Mouse (Mus musculus): ENCODE data around the gene Gsk3a. TPM values are rescaled to one million over a fixed set of nuclear protein-coding genes. Genes with fewer than 3 reads are reported as not detected.

The Gsk3a gene
- polyA plus RNA-seq, 1 experiment: 226 TPM

- H3K4me3 ChIP-seq (replicated peaks; ENCODE audit: insufficient read depth, low read depth, low read length): no peak overlapping the region
- no peak for DNase-seq
- no peaks in the 10 kb centered on the region for H3K27me3 ChIP-seq (ENCODE audit: control insufficient read depth, insufficient read depth, low read length)
- no peaks in the 10 kb centered on the region; the same call in 1 of the 2 replicates for H3K4me1 ChIP-seq (ENCODE audit: control insufficient read depth, insufficient read depth, low read length)
- no peak for TF ChIP-seq POLR2A (IDR thresholded peaks at IDR 0.05; ENCODE audit: borderline replicate concordance, insufficient read depth, low read length)
- TF ChIP-seq CTCF (IDR thresholded peaks at IDR 0.05; ENCODE audit: borderline replicate concordance, insufficient read depth, low read depth, low read length): no peak
- H3K27ac ChIP-seq (ENCODE audit: insufficient read depth, low read length): no peak overlapping the region
- 48% methylated on average over 4 of the region's 4 CpGs for WGBS
Measured at GRCm38 (mm10) chr7:25210482-25210881, 27.2 kb downstream of the Gsk3a start.

DNA sequence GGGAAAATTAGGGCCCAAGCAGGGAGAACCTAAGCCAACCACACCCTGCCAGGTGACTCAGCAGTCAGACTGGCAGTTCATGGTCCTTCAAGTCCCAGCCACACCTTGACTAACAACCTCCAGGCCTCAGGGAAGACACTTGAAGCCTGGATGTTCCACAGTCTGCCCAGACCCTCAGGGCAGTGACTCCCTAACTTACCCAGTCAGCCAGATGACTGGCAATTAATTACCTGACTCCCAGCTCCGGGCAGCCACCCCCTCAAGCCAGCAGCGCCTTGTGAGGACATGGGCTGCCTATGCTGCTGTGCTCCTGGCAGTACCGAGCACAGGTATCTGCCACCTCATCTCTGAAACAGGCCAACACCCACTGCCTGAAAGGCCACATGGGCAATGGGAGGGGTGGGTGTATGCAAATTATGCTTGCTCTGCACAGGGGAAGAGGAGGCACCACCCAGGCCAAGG is 28.5 kb downstream of the Gsk3a start:
- Histone ChIP-seq H3K4me1 (ENCODE audit: control insufficient read depth, insufficient read depth, low read length) (no peaks in the 10 kb centered on the region; the same call in 1 of the 2 replicates), H3K27me3 (ENCODE audit: control insufficient read depth, insufficient read depth, low read length) (no peaks in the 10 kb centered on the region), H3K27ac (ENCODE audit: insufficient read depth, low read length) (no peak overlapping the region), H3K4me3 (replicated peaks; ENCODE audit: insufficient read depth, low read depth, low read length) (no peak overlapping the region)
- 74% methylated on average over 3 of the region's 3 CpGs for WGBS
- no peak for DNase-seq
- TF ChIP-seq CTCF (IDR thresholded peaks at IDR 0.05; ENCODE audit: borderline replicate concordance, insufficient read depth, low read depth, low read length): no peak
- no peak for TF ChIP-seq POLR2A (IDR thresholded peaks at IDR 0.05; ENCODE audit: borderline replicate concordance, insufficient read depth, low read length)

- H3K27me3 ChIP-seq (ENCODE audit: control insufficient read depth, insufficient read depth, low read length): no peaks in the 10 kb centered on the region
- H3K4me3 ChIP-seq (replicated peaks; ENCODE audit: insufficient read depth, low read depth, low read length): no peak overlapping the region
- no peak overlapping the region for H3K27ac ChIP-seq (ENCODE audit: insufficient read depth, low read length)
- peak; percentile 59 to 76 for DNase-seq
- WGBS: 78% methylated on average over 16 of the region's 16 CpGs
- H3K4me1 ChIP-seq (ENCODE audit: control insufficient read depth, insufficient read depth, low read length): no peaks in the 10 kb centered on the region; the same call in 1 of the 2 replicates
- TF ChIP-seq POLR2A (IDR thresholded peaks at IDR 0.05; ENCODE audit: borderline replicate concordance, insufficient read depth, low read length) (no peak), CTCF (IDR thresholded peaks at IDR 0.05; ENCODE audit: borderline replicate concordance, insufficient read depth, low read depth, low read length) (no peak)
Measured at GRCm38 (mm10) chr7:25206094-25206830, 31.4 kb downstream of the Gsk3a start.

- TF ChIP-seq CTCF (IDR thresholded peaks at IDR 0.05; ENCODE audit: borderline replicate concordance, insufficient read depth, low read depth, low read length): no peak
- no peak for DNase-seq
- Histone ChIP-seq H3K4me1 (ENCODE audit: control insufficient read depth, insufficient read depth, low read length) (no peaks in the 10 kb centered on the region; the same call in 1 of the 2 replicates), H3K4me3 (replicated peaks; ENCODE audit: insufficient read depth, low read depth, low read length) (no peak overlapping the region), H3K27me3 (ENCODE audit: control insufficient read depth, insufficient read depth, low read length) (no peaks in the 10 kb centered on the region), H3K27ac (ENCODE audit: insufficient read depth, low read length) (no peak overlapping the region)
- 86% methylated on average over 16 of the region's 16 CpGs for WGBS
Measured at GRCm38 (mm10) chr7:25205355-25206093, 32.1 kb downstream of the Gsk3a start.

DNA sequence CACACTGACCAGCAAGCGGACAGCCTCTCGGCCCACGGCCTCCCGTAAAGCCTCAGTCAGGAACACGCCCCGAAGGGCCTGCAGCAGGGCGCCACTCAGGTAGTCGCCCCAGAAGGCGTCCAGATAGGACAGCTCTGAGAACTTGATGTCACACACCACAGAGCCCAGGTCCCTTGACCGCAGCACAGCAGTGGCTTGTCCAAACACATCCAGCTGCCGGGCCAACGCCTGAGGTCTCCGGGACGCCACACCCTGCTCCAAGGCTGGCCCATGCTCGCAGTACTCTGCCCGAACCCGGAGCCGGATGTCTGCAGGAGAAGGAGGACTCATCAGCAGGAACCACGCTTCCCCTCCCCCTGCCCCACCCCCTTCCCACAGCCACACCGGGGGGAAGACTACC is 34.0 kb downstream of the Gsk3a start:
- TF ChIP-seq CTCF (IDR thresholded peaks at IDR 0.05; ENCODE audit: borderline replicate concordance, insufficient read depth, low read depth, low read length) (no peak), POLR2A (IDR thresholded peaks at IDR 0.05; ENCODE audit: borderline replicate concordance, insufficient read depth, low read length) (no peak)
- no peak overlapping the region for H3K27ac ChIP-seq (ENCODE audit: insufficient read depth, low read length)
- no peaks in the 10 kb centered on the region; the same call in 1 of the 2 replicates for H3K4me1 ChIP-seq (ENCODE audit: control insufficient read depth, insufficient read depth, low read length)
- WGBS: 91% methylated on average over 20 of the region's 20 CpGs
- H3K4me3 ChIP-seq (replicated peaks; ENCODE audit: insufficient read depth, low read depth, low read length): no peak overlapping the region
- DNase-seq: no peak
- no peaks in the 10 kb centered on the region for H3K27me3 ChIP-seq (ENCODE audit: control insufficient read depth, insufficient read depth, low read length)

GRCm38 (mm10) chr7:25197384-25198018 is 40.1 kb downstream of the Gsk3a start:
- no peak overlapping the region for H3K4me3 ChIP-seq (replicated peaks; ENCODE audit: insufficient read depth, low read depth, low read length)
- DNase-seq: no peak
- no peaks in the 10 kb centered on the region for H3K27me3 ChIP-seq (ENCODE audit: control insufficient read depth, insufficient read depth, low read length)
- peaks cover 7% of the 10 kb centered on the region; the same call in 1 of the 2 replicates for H3K4me1 ChIP-seq (ENCODE audit: control insufficient read depth, insufficient read depth, low read length)
- WGBS: 56% methylated on average over 10 of the region's 10 CpGs
- no peak overlapping the region for H3K27ac ChIP-seq (ENCODE audit: insufficient read depth, low read length)
- TF ChIP-seq CTCF (IDR thresholded peaks at IDR 0.05; ENCODE audit: borderline replicate concordance, insufficient read depth, low read depth, low read length) (no peak), POLR2A (IDR thresholded peaks at IDR 0.05; ENCODE audit: borderline replicate concordance, insufficient read depth, low read length) (no peak)

DNA sequence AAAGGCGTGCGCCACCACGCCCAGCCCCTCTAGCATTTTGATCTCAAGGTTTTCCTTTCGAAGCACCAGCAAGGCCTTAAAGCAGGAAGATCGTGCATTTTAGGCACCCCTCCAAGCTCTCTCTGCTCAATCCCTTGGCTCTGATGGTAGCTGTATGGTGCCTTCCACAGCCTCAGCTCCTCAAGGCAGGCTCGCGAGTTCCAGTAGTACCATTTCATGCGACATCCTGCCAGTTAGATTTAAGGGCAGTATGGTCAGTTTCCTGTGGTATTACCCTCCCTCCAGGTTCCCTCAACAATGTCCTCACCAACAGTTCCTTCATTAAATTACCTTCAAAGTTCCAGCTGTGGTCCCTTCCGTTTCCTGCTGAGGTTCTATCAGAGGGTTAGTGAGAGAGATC is 41.5 kb downstream of the Gsk3a start:
- 79% methylated on average over 9 of the region's 9 CpGs for WGBS
- Histone ChIP-seq H3K27me3 (ENCODE audit: control insufficient read depth, insufficient read depth, low read length) (no peaks in the 10 kb centered on the region), H3K4me1 (ENCODE audit: control insufficient read depth, insufficient read depth, low read length) (peaks cover 7% of the 10 kb centered on the region; the same call in 1 of the 2 replicates), H3K4me3 (replicated peaks; ENCODE audit: insufficient read depth, low read depth, low read length) (no peak overlapping the region), H3K27ac (ENCODE audit: insufficient read depth, low read length) (no peak overlapping the region)
- no peak for DNase-seq
- TF ChIP-seq POLR2A (IDR thresholded peaks at IDR 0.05; ENCODE audit: borderline replicate concordance, insufficient read depth, low read length): no peak
- no peak for TF ChIP-seq CTCF (IDR thresholded peaks at IDR 0.05; ENCODE audit: borderline replicate concordance, insufficient read depth, low read depth, low read length)
